Mouse (Mus musculus) layer of hippocampus, postnatal 14 days (tissue): ENCODE measurements around the gene Rbm19. TPM values are rescaled to one million over a fixed set of nuclear protein-coding genes. Genes with fewer than 3 reads are reported as not detected.
A peak's percentile ranks its signal among the peaks of the same experiment; 100 is the strongest.

ENCODE experiments used
- DNase-seq, 2 experiments: peaks; one replicate each; pipeline ENCODE4 v3.0.0; 2021 to 2022; ENCODE audit warnings: low spot score in 2 of 2, mixed read lengths in 1 of 2
- total RNA-seq, 2 experiments: library from RNA; stranded (reverse); gene quantifications; 2 replicates each; pipeline ENCODE4 v1.2.3; 2021

Rbm19 gene
- total RNA-seq, 2 experiments from 2014 or later: 20.3 to 23.9 TPM

GRCm38 (mm10) chr5:120196879-120197278 lies 80.6 kb downstream of the Rbm19 start:
- no peak for DNase-seq

- no peak for DNase-seq
These were observed 81.6 kb downstream of the Rbm19 start for GRCm38 (mm10) chr5:120197813-120198387.

GRCm38 (mm10) chr5:120199865-120200264 lies 83.6 kb downstream of the Rbm19 start:
- no peak for DNase-seq

DNA sequence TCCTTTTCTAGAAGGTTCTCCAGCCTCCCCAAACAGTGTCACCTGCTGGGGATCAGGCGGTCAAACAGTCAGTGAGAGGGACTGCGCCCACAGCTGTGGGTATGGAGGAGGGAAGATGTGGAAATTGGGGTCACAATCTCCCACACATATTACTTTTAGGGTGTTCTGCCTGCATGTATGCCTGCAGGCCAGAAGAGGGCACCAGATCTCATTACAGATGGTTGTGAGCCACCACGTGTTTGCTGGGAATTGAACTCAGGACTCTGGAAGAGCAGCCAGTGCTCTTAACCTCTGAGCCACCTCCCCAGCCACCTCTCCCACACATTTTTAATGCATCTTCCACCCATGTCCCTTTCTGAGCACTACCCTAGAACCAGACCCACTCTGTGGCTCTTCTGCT lies 88.1 kb downstream of the Rbm19 start:
- no peak for DNase-seq

DNA sequence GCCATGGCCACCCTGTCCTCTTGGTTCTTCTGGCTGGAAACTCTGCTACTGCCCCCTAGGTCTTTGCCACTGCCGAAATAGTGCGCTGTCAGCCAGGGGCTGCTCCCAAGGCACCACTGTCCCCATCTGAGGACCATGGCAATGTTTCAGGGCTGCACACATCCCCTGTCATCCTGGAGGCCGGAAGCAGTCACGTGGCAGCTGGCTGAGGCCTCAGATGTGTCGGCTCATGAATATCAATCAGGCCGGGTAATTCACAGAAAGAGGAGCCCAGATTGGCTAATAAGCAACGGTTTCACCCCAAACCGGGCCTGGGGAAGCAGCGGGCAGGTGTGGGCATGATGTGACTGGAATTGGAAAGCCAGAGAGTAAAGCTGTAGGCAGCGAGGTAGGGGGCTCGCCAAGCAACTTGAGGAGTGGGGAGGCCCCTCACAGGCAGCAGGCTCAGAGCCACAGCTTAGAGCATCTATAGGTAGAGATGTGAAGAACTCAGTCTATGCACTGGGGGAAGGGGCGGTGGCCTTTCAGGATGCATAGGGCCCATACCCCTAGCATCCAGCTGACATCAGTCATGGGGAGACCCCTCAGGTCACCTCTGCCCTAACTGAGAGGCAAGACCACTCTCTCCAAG lies 90.2 kb downstream of the Rbm19 start:
- DNase-seq: peak in 1 of 2 experiments; percentile 23

DNA sequence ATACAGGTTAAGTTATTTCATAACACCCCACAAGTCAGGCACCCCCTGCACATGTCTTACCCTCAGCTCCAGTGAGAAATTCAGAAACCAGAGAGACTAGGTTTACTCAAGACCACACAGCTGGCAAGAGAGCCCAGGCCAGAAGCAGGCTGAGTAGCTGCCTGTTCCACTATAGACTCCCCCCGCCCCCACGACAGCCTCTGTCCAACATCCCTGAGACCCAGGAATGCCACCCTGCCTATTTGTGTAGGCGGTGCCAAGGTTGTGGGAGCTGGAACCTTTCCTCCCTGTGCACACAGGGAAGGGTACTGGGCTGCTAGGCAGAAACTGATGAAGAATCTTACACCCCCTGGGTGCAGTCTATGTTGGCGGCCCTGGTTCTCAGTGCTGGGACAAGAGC lies 91.2 kb downstream of the Rbm19 start:
- no peak for DNase-seq

DNA sequence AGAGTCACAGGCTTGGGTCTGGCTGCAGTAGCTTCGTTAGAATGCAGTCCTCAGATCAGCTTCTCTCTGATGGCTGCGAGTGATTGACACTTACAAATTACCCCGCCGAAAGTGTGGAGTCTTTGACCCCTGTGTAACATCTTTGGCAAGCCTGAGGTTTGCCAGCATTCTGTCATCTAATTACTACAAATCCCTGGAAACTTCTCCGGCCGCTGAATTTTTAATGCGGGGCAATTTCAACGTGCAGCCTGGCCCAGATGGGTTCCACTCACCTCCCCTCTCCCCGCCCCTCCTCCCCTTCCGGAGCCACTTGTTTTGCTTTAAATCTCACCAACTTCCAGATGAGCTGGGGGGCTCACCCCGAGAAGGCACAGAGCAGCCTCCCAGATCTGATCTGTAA lies 94.4 kb downstream of the Rbm19 start:
- DNase-seq: no peak

DNA sequence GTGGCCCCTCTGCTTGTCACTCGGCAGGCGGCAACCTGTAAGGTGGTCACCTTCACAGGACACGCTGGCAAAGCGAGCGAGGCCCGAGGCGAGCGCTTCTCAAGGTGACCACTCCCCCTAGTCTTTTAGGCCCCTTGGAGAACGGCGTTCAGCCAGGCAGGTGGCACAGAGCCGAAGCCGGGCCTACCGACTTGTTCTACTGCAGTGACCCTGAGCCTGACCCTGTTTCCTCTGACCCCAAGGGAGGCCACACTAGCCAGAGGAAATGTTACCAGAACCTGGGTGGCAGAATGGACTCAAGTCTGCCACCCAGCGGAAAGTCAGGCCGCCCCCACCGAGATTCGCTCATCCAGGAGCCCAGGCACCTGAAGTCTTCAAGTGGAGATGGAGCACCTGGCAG lies 94.9 kb downstream of the Rbm19 start:
- DNase-seq: no peak

DNA sequence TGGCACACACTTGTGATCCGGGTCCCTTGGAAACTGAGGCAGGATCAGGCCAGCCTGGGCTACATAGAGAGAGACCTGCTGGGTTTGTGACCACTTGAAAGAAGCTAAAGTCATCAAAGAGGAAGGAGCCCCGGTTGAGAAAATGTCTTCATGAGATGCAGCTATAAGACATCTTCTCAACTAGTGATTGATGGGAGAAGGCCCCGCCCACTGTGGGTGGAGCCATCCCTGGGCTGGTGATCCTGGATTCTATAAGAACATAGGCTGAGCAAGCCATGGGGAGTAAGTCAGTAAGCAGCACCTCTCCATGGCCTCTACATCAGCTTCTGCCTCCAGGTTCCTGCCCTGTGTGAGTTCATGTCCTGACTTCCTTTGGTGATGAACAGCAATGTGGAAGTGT lies 98.2 kb downstream of the Rbm19 start:
- DNase-seq: no peak

DNA sequence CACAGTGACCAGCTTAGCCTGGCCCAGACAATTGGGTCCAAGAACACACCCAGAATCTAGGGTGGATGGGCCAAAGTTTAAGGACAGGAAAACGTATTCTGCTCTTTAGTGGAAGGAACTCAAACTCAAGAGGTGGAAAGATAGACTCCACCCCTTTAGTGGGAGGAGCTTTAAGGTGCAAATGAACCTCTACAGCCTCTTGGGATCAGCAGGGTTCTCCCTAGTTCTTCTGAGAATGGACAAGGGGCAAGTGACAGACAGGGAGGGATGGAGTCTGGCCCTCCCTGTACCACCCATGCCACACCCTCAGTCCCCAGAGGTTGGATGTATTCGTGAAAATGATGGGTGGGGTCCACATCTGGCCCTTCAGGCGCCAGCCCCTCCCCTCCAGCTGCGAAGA lies 105.0 kb downstream of the Rbm19 start:
- no peak for DNase-seq

- DNase-seq: no peak
These were observed 109.1 kb downstream of the Rbm19 start for GRCm38 (mm10) chr5:120225383-120225782.

DNA sequence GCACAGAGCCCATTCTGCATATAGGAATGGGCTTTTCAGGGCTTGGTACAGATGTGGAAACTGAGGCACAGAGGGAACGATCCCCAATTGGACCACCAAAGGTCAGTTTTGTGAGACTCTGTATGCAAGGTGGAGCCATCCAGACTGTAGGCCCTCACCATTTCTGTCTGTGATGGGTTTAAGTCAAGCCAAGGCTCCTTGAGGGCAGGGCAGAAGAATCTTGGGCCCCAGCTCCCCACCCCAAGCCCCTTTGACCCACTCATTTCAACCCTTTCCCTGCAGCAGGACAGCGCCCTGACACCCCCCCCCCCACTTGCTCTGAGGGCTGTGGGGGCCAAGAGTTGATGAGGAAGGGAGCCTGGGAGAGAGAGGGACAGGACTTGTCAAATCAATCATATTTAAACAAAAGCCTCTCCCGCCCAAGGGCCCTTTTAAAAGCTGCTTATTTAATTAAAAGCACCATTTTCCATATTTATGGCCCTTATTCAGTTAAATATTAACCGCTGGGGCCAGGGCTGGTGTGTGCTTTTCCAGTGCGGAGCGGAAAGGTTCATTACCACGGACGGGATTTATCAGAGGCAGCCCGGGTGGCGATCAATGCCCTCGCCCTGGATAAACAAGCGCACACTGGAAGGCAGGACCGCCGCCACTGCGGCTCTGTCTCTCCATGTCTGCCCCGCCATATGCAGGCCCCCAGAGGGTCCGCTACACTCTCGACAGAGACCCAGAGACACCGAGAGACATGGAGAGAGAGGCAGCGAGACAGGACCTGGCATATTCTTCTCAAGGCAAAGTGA lies 112.5 kb downstream of the Rbm19 start:
- no peak for DNase-seq

GRCm38 (mm10) chr5:120231435-120232147 lies 115.3 kb downstream of the Rbm19 start:
- peak in 1 of 2 experiments; percentile 65 for DNase-seq

GRCm38 (mm10) chr5:120235147-120235546 lies 118.9 kb downstream of the Rbm19 start:
- DNase-seq: peak; percentile 39 to 44

DNA sequence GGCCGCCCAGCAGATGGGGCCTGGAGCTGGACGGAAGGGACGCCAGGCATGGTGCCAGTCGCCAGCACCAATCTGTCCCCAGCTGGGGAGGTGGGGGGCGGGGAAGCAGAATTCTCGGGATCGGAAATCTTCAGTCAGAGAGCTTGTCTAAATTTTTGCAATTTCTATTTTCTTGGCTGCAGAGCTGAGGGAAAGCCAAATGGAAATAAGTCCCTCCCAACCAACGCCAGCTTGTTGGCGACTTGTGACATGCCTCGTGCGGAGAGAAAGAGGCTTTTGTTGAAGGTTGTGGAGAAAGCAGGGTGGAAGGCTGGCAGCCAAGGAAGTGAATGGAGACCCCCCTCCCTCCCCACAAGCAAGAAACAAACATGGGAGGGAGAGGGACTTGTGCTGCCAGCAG lies 119.3 kb downstream of the Rbm19 start:
- DNase-seq: peak; percentile 56 to 72

- no peak for DNase-seq
These were observed 123.8 kb downstream of the Rbm19 start for GRCm38 (mm10) chr5:120240071-120240470.

DNA sequence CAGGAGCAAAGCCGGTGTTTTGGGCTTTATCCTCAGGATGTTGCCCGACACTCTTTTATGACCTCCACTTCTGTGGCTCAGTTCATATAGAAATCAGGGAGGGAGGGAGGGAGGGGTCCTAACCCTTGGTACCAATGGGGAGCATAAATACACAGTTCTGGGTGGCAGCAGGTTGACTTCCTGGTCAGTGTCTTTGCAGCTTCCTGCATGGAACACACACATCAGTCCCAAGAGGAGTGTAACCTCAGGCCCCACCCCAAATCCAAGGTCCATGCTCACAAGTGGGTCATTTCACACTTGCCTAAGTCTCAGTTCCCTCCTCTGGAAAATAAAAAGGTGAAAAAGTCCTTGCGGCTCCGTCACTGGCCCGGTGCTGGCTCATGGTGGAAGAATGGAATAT lies 129.1 kb downstream of the Rbm19 start:
- DNase-seq: no peak
